ENCODE assay signal across 20 mouse cellular contexts in the genomic region with DNA sequence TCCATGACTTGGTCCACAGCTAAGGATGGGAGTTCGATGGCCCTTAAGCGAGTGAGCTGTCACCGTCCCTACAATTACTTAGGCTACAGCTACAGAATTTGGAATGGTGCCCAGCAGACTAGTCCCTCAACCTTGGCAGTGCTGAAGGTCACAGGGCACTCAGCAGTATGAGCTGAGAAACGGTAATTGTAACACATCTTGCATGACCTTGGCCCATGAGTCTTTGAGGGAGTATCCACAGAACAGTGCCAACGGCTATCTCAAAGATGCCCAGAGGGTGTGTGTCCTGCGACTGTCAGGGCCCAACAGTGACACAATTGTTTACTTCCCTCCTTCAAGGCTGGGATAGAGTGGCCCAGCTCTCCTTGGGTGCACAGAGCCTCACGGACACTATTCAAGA.
DNase-seq lines count a peak whose midpoint lies in the region; ATAC-seq lines count a peak whose summit lies in the region.
"Had no signal": no experiment of that assay in that cellular context is flagged by ENCODE, and none has a peak within 500 bp of the region (broad histone marks: within the 10 kb centered on the region; RNA-seq: fewer than 3 reads in every experiment).

No protein-coding gene starts in this region.

- no peaks in the 10 kb centered on the region for H3K9me3 ChIP-seq in heart, embryonic 14.5 days (ENCODE audit: control insufficient read depth, low read length)
- H3K9me3 ChIP-seq in lung, embryonic 16.5 days (ENCODE audit: control insufficient read depth, low read length) = no peaks in the 10 kb centered on the region
- H3K9me3 ChIP-seq: hindbrain, embryonic 13.5 days; liver, embryonic 12.5 days; midbrain, embryonic 10.5 days had no signal

- H3K27ac ChIP-seq in heart, embryonic 14.5 days (replicated peaks in 1 of 2; ENCODE audit: control insufficient read depth in 1 of 2, insufficient read depth in 1 of 2, low read depth in 2 of 2, low read length in 2 of 2) = peak overlapping the region; percentile 24 to 48; a peak in 1 of 4 replicates
- H3K27ac ChIP-seq in lung, embryonic 16.5 days (ENCODE audit: low read length) = no peak overlapping the region
- H3K27ac ChIP-seq: layer of hippocampus, adult 2 months; liver, embryonic 12.5 days; midbrain, embryonic 10.5 days had no signal

- no peak for DNase-seq in heart, postnatal 36 days
- DNase-seq in lung, postnatal 36 days = no peak
- DNase-seq in adrenal gland, postnatal 14 days = peak; percentile 81
- peak; percentile 81 for DNase-seq in testis, postnatal 14 days (ENCODE audit: low spot score)
- DNase-seq in cerebellum, postnatal 14 days = no peak
- DNase-seq: cerebellum, adult 11-12 months; cerebellum, postnatal 36 days; heart, adult 11 months; kidney, postnatal 10 days; retina, postnatal 1 day; right cerebral cortex, postnatal 4 days had no signal

- H3K4me1 ChIP-seq in heart, embryonic 14.5 days (ENCODE audit: control insufficient read depth in 2 of 2, insufficient read depth in 2 of 2, low read length in 2 of 2) = peaks cover 15 to 24% of the 10 kb centered on the region in 2 experiments
- H3K4me1 ChIP-seq in lung, embryonic 16.5 days (replicated peaks; ENCODE audit: control insufficient read depth, insufficient read depth, low read length) = no peaks in the 10 kb centered on the region
- H3K4me1 ChIP-seq: liver, embryonic 12.5 days had no signal

- H3K4me3 ChIP-seq in heart, embryonic 14.5 days (ENCODE audit: control insufficient read depth in 1 of 2, insufficient read depth in 1 of 2, low read depth in 1 of 2, low read length in 2 of 2) = no peak overlapping the region
- no peak overlapping the region for H3K4me3 ChIP-seq in lung, embryonic 16.5 days (ENCODE audit: low read length)
- H3K4me3 ChIP-seq: hindbrain, embryonic 13.5 days; layer of hippocampus, adult 2 months; liver, embryonic 12.5 days; midbrain, embryonic 10.5 days had no signal

- no peak overlapping the region for H3K4me2 ChIP-seq in heart, embryonic 14.5 days (ENCODE audit: low read length)
- H3K4me2 ChIP-seq in lung, embryonic 16.5 days (ENCODE audit: low read depth, low read length) = no peak overlapping the region
- H3K4me2 ChIP-seq: hindbrain, embryonic 13.5 days; liver, embryonic 12.5 days had no signal

- WGBS in heart, embryonic 14.5 days = 49% methylated on average over 7 of the region's 7 CpGs
- 52% methylated on average over 7 of the region's 7 CpGs for WGBS in lung, embryonic 16.5 days

- intact Hi-C loops in heart, postnatal 36 days (cut with DNase I) = no loop called here

- H3K9ac ChIP-seq in heart, embryonic 14.5 days (ENCODE audit: low read length) = no peak overlapping the region
- H3K9ac ChIP-seq in lung, embryonic 16.5 days (ENCODE audit: low read length) = no peak overlapping the region
- H3K9ac ChIP-seq: hindbrain, embryonic 13.5 days; liver, embryonic 12.5 days had no signal

- no peaks in the 10 kb centered on the region for H3K27me3 ChIP-seq in heart, embryonic 14.5 days (ENCODE audit: control insufficient read depth, insufficient read depth, low read length)
- no peaks in the 10 kb centered on the region for H3K27me3 ChIP-seq in lung, embryonic 16.5 days (ENCODE audit: control insufficient read depth, insufficient read depth, low read depth, low read length)
- H3K27me3 ChIP-seq: Patski had no signal

- 0 out of 2 replicates have a peak, but pooled peaks have one; percentile 20 for ATAC-seq in heart, embryonic 14.5 days (ENCODE audit: insufficient number of reproducible peaks, insufficient read depth, low FRiP score, low read depth)
- ATAC-seq in lung, embryonic 16.5 days (ENCODE audit: low read depth) = peak; percentile 41; the same call in 1 of the 2 replicates
- ATAC-seq: intestine, postnatal 0 days; liver, embryonic 12.5 days; lung, postnatal 0 days; Patski had no signal

- no peaks in the 10 kb centered on the region for H3K36me3 ChIP-seq in heart, embryonic 14.5 days (ENCODE audit: control insufficient read depth, insufficient read depth, low read length)
- H3K36me3 ChIP-seq in lung, embryonic 16.5 days (ENCODE audit: control insufficient read depth, insufficient read depth, low read length) = no peaks in the 10 kb centered on the region
- H3K36me3 ChIP-seq: hindbrain, embryonic 13.5 days; liver, embryonic 12.5 days; midbrain, embryonic 10.5 days had no signal

Comparison
In these comparisons a context has a peak if more than half of its experiments do, and no peak if none do; other contexts are left out.
1. DNase-seq: peak in adrenal gland, postnatal 14 days (single experiment) and testis, postnatal 14 days (single experiment); none in heart, postnatal 36 days (0 of 2), lung, postnatal 36 days (single experiment) and cerebellum, postnatal 14 days (0 of 2).